Mouse (Mus musculus): ENCODE measurements at regions not wholly inside any gene's neighbourhood (a gene's known extent, or its start where the extent isn't known, plus 50 kb on each side); places are given as distances from the start of the nearest gene placed in this dataset.

GRCm38 (mm10) chr4:57362652-57363051, 61.0 kb upstream of the Ptpn3 start:
- in situ Hi-C loops (cut with MseI, MboI): no loop called here

- in situ Hi-C loops (cut with MseI, MboI): loop anchor here (10.0 kb wide), 1 partner anchor 235 kb away; no protein-coding TSS in a partner anchor
These were observed 64.2 kb upstream of the Palm2 start for GRCm38 (mm10) chr4:57369736-57370373.

GRCm38 (mm10) chr4:57377872-57378271, 56.2 kb upstream of the Palm2 start:
- in situ Hi-C loops (cut with MseI, MboI): loop anchor here (10.0 kb wide), 1 partner anchor 227 kb away; no protein-coding TSS in a partner anchor

- in situ Hi-C loops (cut with MseI, MboI): no loop called here
These were observed 53.8 kb upstream of the Palm2 start for GRCm38 (mm10) chr4:57380063-57380800.

- in situ Hi-C loops (cut with MseI, MboI): no loop called here
These were observed 52.7 kb upstream of the Palm2 start for GRCm38 (mm10) chr4:57381306-57381705.

All from mouse trophoblast stem cell (cell line).